Mouse (Mus musculus) embryonic fibroblast, embryonic 13.5 days (primary cell): Measurements from ENCODE around the gene Hspb7.

Experiments used
- CTCF ChIP-seq: IDR thresholded peaks from 2 replicates; pipeline ENCODE4 v1.5.1; 2011; ENCODE audit warnings: mild to moderate bottlenecking, control low read depth, low read length, moderate library complexity, borderline replicate concordance; ENCODE audit not compliant: insufficient read depth
- POLR2A ChIP-seq: IDR thresholded peaks from 2 replicates; pipeline ENCODE4 v1.6.1; 2011; ENCODE audit warnings: low read depth, mild to moderate bottlenecking, control low read depth, low read length, moderate library complexity

DNA sequence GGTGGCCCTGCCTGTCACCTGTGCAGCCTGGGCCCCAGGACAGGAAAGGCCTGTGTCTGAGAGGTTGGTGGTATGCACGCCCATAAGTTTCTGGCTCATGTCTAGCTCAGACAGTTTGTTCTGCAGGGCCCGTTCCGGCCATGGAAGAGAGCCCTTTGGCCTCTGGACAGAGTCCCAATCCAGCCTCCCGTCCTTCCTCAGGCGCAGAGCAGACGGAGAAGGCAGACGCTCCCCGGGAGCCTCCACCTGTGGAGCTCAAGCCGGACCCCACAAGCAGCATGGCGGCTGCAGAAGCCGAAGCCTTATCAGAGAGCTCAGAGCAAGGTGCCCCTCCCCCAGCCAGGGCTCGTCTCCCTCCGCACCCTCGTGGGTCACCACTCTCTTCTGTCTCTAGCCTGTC is 42.9 kb downstream of the Hspb7 start:
- TF ChIP-seq POLR2A = no peak
- TF ChIP-seq CTCF = no peak
